Mouse (Mus musculus): ENCODE data around the gene Adamtsl3. TPM values are rescaled to one million over a fixed set of nuclear protein-coding genes. Genes with fewer than 3 reads are reported as not detected.
A peak's percentile ranks its signal among the peaks of the same experiment; 100 is the strongest.

Adamtsl3 gene
- polyA plus RNA-seq, 1 experiment from 2014 or later = 1.3 TPM

DNA sequence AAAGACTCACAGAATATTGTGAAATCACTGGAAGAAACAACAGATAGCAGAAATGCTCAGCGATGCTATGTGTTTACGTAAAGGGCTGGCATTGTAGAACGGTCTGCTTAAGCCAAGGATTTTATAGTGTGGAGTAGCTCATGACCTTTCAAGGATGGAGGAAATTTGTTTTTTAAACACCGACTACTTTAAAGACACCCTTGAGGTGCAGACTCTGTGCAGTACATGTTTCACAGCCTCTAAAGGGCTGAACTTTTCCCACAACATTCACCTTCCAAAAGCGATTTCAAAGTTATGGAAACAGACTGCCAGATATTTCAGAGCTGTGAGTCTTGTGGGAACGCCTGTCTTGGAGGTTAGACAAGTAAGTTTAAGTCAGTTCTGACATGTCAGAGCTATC is 255.4 kb downstream of the Adamtsl3 start:
- Histone ChIP-seq H3K4me3 (replicated peaks) (no peak overlapping the region), H3K27ac (no peak overlapping the region), H3K9me3 (no peaks in the 10 kb centered on the region), H3K4me1 (no peaks in the 10 kb centered on the region), H3K9ac (no peak overlapping the region), H3K36me3 (no peaks in the 10 kb centered on the region), H3K27me3 (replicated peaks) (no peaks in the 10 kb centered on the region), H3K4me2 (no peak overlapping the region)
- WGBS = 61% methylated on average over 6 of the region's 6 CpGs
- ATAC-seq (ENCODE audit: insufficient read depth, low FRiP score, low read depth) = no peak

- H3K4me3 ChIP-seq (replicated peaks) = no peak overlapping the region
- no peaks in the 10 kb centered on the region for H3K4me1 ChIP-seq
- H3K9ac ChIP-seq = no peak overlapping the region
- H3K4me2 ChIP-seq = no peak overlapping the region
- no peaks in the 10 kb centered on the region for H3K36me3 ChIP-seq
- no peak overlapping the region for H3K27ac ChIP-seq
- H3K27me3 ChIP-seq (replicated peaks) = no peaks in the 10 kb centered on the region
- no peaks in the 10 kb centered on the region for H3K9me3 ChIP-seq
- 81% methylated on average over 4 of the region's 4 CpGs for WGBS
- ATAC-seq (ENCODE audit: insufficient read depth, low FRiP score, low read depth) = no peak
Measured at GRCm38 (mm10) chr7:82602008-82602407, 266.5 kb downstream of the Adamtsl3 start.

DNA sequence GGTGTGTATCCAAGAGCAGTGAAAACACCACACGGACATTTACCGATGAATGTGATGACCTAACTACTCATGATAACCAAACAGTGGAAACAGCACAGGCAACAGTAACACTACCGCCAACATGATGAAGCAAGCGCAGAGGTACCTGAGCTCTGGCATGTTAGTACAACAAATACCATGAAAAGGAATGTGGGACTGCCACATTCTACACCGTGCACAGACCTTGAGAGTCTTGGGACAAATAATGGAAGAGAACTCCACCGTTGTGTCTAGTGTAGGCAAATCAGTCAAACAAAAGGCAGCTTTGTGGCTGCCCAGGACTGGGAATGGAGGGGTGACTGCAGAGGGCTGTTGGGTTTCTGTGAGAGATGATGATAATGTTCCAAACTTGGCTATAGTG is 269.9 kb downstream of the Adamtsl3 start:
- Histone ChIP-seq H3K27ac (no peak overlapping the region), H3K4me2 (no peak overlapping the region), H3K9ac (no peak overlapping the region), H3K4me3 (replicated peaks) (no peak overlapping the region), H3K36me3 (no peaks in the 10 kb centered on the region), H3K27me3 (replicated peaks) (no peaks in the 10 kb centered on the region), H3K4me1 (no peaks in the 10 kb centered on the region), H3K9me3 (no peaks in the 10 kb centered on the region)
- 72% methylated on average over 6 of the region's 6 CpGs for WGBS
- ATAC-seq (ENCODE audit: insufficient read depth, low FRiP score, low read depth) = no peak

DNA sequence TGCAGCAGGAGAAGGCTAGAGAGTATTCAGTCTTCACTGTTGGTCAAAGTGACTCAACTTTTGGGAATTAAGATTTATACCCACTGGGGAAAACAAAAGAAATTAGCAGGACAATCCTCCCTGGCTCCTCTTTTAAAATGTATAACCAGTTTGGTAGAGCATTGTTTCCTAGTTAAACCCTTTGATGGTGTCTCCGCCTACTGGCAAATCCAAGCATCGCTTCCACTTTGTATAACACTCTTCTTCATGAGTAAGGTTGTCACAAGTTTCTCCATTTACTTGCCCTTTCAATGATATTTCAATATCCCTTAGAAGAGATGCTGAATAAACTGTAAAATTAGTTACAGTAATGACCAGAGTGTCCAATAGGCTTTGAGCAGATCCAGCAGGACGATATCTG is 274.1 kb downstream of the Adamtsl3 start:
- Histone ChIP-seq H3K36me3 (no peaks in the 10 kb centered on the region), H3K9me3 (no peaks in the 10 kb centered on the region), H3K4me3 (replicated peaks) (no peak overlapping the region), H3K4me1 (no peaks in the 10 kb centered on the region), H3K9ac (no peak overlapping the region), H3K4me2 (no peak overlapping the region), H3K27ac (no peak overlapping the region), H3K27me3 (replicated peaks) (no peaks in the 10 kb centered on the region)
- no peak for ATAC-seq (ENCODE audit: insufficient read depth, low FRiP score, low read depth)
- 66% methylated on average over 3 of the region's 3 CpGs for WGBS

DNA sequence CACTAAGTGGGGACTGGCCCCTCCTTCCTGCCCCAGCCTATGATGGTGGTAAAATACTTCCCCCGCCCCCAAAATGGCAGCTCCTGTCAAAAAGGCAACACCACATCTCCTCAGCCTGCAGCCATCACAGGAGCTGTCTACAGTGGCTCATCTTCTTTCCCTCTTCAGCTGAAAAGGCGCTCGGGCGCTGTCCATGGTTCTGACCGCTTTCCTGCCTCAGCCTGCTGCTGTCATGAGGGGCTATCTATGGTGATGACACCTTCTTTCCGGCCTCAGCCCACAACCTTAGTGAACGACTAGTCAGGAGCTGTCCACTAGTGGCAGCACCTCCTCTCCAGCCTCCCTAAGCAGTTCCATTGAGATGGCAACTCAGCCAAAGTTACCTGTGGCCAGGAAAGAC is 289.8 kb downstream of the Adamtsl3 start:
- no peaks in the 10 kb centered on the region for H3K4me1 ChIP-seq
- no peak overlapping the region for H3K4me2 ChIP-seq
- no peak for ATAC-seq (ENCODE audit: insufficient read depth, low FRiP score, low read depth)
- no peak overlapping the region for H3K4me3 ChIP-seq (replicated peaks)
- H3K36me3 ChIP-seq = no peaks in the 10 kb centered on the region
- no peak overlapping the region for H3K27ac ChIP-seq
- H3K9ac ChIP-seq = no peak overlapping the region
- 13% methylated on average over 7 of the region's 7 CpGs for WGBS
- H3K9me3 ChIP-seq = no peaks in the 10 kb centered on the region
- H3K27me3 ChIP-seq (replicated peaks) = no peaks in the 10 kb centered on the region

- no peaks in the 10 kb centered on the region for H3K9me3 ChIP-seq
- H3K36me3 ChIP-seq = peaks cover 2% of the 10 kb centered on the region; the same call in 1 of the 2 replicates
- H3K27ac ChIP-seq = no peak overlapping the region
- H3K27me3 ChIP-seq (replicated peaks) = no peaks in the 10 kb centered on the region
- ATAC-seq (ENCODE audit: insufficient read depth, low FRiP score, low read depth) = no peak
- no peak overlapping the region for H3K4me2 ChIP-seq
- no peak overlapping the region for H3K9ac ChIP-seq
- H3K4me1 ChIP-seq = no peaks in the 10 kb centered on the region
- H3K4me3 ChIP-seq (replicated peaks) = no peak overlapping the region
- 88% methylated on average over 3 of the region's 3 CpGs for WGBS
Measured at GRCm38 (mm10) chr7:82647183-82647582, 311.7 kb downstream of the Adamtsl3 start.

DNA sequence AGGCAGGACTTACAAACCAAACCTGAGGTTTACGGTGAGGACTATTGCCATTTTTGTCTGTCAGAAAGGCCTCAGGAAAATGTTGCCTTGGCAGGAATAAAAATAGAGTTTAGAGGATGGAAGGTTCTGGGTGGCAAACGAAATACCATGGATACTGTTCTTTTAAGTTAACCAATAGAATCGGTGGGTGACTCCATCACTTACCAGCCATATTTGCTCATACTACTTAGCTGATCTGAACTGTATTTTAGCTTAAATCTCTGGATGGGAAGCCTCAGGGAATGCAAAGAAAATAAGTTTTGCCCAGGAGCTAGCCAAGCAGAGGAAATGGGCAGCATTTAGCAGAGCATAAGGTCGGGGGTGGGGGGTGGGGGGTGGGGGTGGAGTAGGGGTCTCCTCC is 312.4 kb downstream of the Adamtsl3 start:
- ATAC-seq (ENCODE audit: insufficient read depth, low FRiP score, low read depth) = no peak
- Histone ChIP-seq H3K4me1 (no peaks in the 10 kb centered on the region), H3K27ac (no peak overlapping the region), H3K9ac (no peak overlapping the region), H3K9me3 (no peaks in the 10 kb centered on the region), H3K4me2 (peak overlapping the region; percentile 71), H3K4me3 (replicated peaks) (peak overlapping the region; percentile 62), H3K27me3 (replicated peaks) (no peaks in the 10 kb centered on the region), H3K36me3 (peaks cover 3% of the 10 kb centered on the region; the same call in 1 of the 2 replicates)
- WGBS = 21% methylated on average over 4 of the region's 4 CpGs

GRCm38 (mm10) chr7:82648353-82649080 is 313.0 kb downstream of the Adamtsl3 start, which contains the start of the genes Saxo2 and Efl1:
Gene Saxo2, minus strand, starts transcription at chr7:82648528.
Gene Efl1, plus strand, starts transcription at chr7:82648614.
- Histone ChIP-seq H3K27ac (peak within 1 kb of the TSS; percentile 12; the same call in 1 of the 2 replicates), H3K4me3 (replicated peaks) (peak within 1 kb of the TSS; percentile 62), H3K4me1 (no peaks in the 10 kb centered on the region), H3K36me3 (peaks cover 3% of the 10 kb centered on the region; the same call in 1 of the 2 replicates), H3K9ac (peak within 1 kb of the TSS; percentile 50; the same call in 1 of the 2 replicates), H3K9me3 (no peaks in the 10 kb centered on the region), H3K27me3 (replicated peaks) (no peaks in the 10 kb centered on the region), H3K4me2 (peak within 1 kb of the TSS; percentile 71)
- peak; percentile 98 for ATAC-seq (ENCODE audit: insufficient read depth, low FRiP score, low read depth)
- WGBS = under 1% methylated on average over 41 of the region's 46 CpGs

- Histone ChIP-seq H3K9ac (no peak overlapping the region; the same call in 1 of the 2 replicates), H3K4me3 (replicated peaks) (peak overlapping the region; percentile 62), H3K9me3 (no peaks in the 10 kb centered on the region), H3K4me1 (no peaks in the 10 kb centered on the region), H3K27me3 (replicated peaks) (no peaks in the 10 kb centered on the region), H3K36me3 (peaks cover 3% of the 10 kb centered on the region; the same call in 1 of the 2 replicates), H3K4me2 (peak overlapping the region; percentile 71), H3K27ac (no peak overlapping the region)
- 13% methylated on average over 6 of the region's 6 CpGs for WGBS
- peak; percentile 32; the same call in 1 of the 2 replicates for ATAC-seq (ENCODE audit: insufficient read depth, low FRiP score, low read depth)
Measured at GRCm38 (mm10) chr7:82649081-82649445, 313.6 kb downstream of the Adamtsl3 start.

Other genes with a start within 250 kb of the Adamtsl3 start
- 10.2 and 11.3 TPM in 2 replicates for gene Sh3gl3, start 161.9 kb upstream of the Adamtsl3 start, polyA plus RNA-seq (2015; fragmentation: Nextera tagmentation; extraction: Ambion mirVana)

Data from stomach, embryonic 15.5 days (tissue).